Mouse (Mus musculus): ENCODE results near the gene Ndufs5.

DNA sequence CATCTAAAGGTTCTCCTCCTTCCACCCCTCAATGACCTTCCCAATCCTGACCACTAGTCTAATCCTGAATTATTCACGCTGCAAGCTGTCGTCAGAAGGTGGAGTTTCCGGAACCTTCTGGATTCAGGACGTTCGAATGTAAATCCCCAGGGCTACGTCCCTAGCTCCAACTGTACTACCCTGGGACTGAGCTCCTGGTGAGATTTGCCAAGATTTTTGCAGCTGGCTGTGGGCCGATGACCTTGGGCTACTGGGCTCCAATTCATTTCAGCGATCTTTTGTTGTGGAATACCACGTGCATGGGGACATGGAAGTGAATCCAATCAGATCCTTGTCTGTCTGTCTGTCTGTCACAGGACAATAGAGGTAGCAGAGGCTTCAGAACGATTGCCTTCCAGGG, 27.7 kb downstream of the Ndufs5 start:
- no peak for TF ChIP-seq CTCF (IDR thresholded peaks at IDR 0.05; ENCODE audit: extremely low read depth, insufficient read length, insufficient replicate concordance, low read depth, low read length)
- no peak for TF ChIP-seq POLR2A (IDR thresholded peaks at IDR 0.05; ENCODE audit: low read depth, low read length)

Measured in small intestine, adult 2 months (tissue).